Mouse (Mus musculus) intestine, postnatal 0 days (tissue): ENCODE results near the gene Map9. TPM values are rescaled to one million over a fixed set of nuclear protein-coding genes. Genes with fewer than 3 reads are reported as not detected.

ENCODE experiments used
- ATAC-seq: fragments of 200-750 bp; cut with Nextera tagmentation; 2 replicates; pipeline ENCODE4 v1.8.0; 2017; ENCODE audit warnings: mild to moderate bottlenecking, moderate TSS enrichment, moderate library complexity
- H3K27ac ChIP-seq: fragments of 300-500 bp; sonication (generic); 2 replicates; pipeline ENCODE4 v1.5.1; 2014; ENCODE audit warnings: mild to moderate bottlenecking, low read depth, low read length, moderate library complexity
- H3K27me3 ChIP-seq: fragments of 300-500 bp; sonication (generic); replicated peaks from 2 replicates; pipeline ENCODE4 v1.6.1; 2014; ENCODE audit warnings: low read length, mixed read lengths; ENCODE audit not compliant: control insufficient read depth, insufficient read depth
- H3K36me3 ChIP-seq: fragments of 300-500 bp; sonication (generic); 2 replicates; pipeline ENCODE4 v1.6.1; 2014; ENCODE audit warnings: mild to moderate bottlenecking, moderate library complexity; ENCODE audit not compliant: control insufficient read depth, insufficient read depth
- H3K4me1 ChIP-seq: fragments of 300-500 bp; sonication (generic); replicated peaks from 2 replicates; pipeline ENCODE4 v1.6.1; 2014; ENCODE audit warnings: antibody characterized with exemption, low read length, mixed read lengths; ENCODE audit not compliant: control insufficient read depth, insufficient read depth
- H3K4me2 ChIP-seq: fragments of 300-500 bp; sonication (generic); replicated peaks from 2 replicates; pipeline ENCODE4 v1.6.1; 2014; ENCODE audit warnings: low read depth, mild to moderate bottlenecking, moderate library complexity
- H3K4me3 ChIP-seq: fragments of 300-500 bp; sonication (generic); 2 replicates; pipeline ENCODE4 v1.5.1; 2014; ENCODE audit warnings: low read depth, low read length
- H3K9ac ChIP-seq: fragments of 300-500 bp; sonication (generic); 2 replicates; pipeline ENCODE4 v1.6.1; 2014; ENCODE audit warnings: mild to moderate bottlenecking, low read depth, low read length
- H3K9me3 ChIP-seq: fragments of 300-500 bp; sonication (generic); 2 replicates; pipeline ENCODE4 v1.6.1; 2016; ENCODE audit warnings: mixed run types; ENCODE audit not compliant: control insufficient read depth
- CTCF ChIP-seq: sonication (generic); IDR thresholded peaks from 2 replicates; pipeline ENCODE4 v1.5.1; 2016; ENCODE audit warnings: low read depth, mild to moderate bottlenecking, control low read depth, antibody characterized with exemption, moderate library complexity
- WGBS: fragments of 180-500 bp; shearing (Covaris S2); extraction: QIAGEN DNeasy Blood & Tissue Kit; methylation state at CpG from one replicate; pipeline ENCODE4 v1.1.7; 2014; 5-methylcytosine and 5-hydroxymethylcytosine counted together
- polyA plus RNA-seq: library from polyadenylated mRNA; unstranded; fragments of >200 nt; fragmentation: Nextera tagmentation; extraction: Ambion mirVana; gene quantifications from 2 replicates; pipeline ENCODE4 v1.2.1, GENCODE M21; 2015

Gene Map9
- polyA plus RNA-seq, 1 experiment from 2014 or later: 2.2 TPM

DNA sequence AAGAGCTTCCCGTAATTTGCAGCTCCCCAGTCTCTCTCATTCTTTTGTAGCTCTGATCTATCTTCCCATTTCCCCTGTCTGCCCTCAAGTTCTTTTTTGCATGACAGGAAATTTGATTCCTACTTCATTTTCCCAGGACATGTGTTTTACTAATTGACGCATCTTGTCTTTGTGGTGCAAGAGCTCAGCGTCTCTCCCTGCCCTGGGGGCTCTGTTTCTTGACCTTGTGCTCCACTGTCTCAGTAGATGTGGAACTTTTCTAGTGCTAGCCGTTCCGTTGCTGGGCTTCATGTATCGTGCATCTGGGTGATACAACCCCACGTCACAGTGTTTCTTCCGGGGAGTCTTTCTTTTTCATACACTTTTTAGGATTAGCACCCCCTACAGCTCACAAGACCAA lies 27.2 kb downstream of the Map9 start:
- no peak overlapping the region for H3K4me2 ChIP-seq
- no peak overlapping the region for H3K9ac ChIP-seq
- no peak overlapping the region for H3K4me3 ChIP-seq
- no peak overlapping the region for H3K27ac ChIP-seq
- H3K9me3 ChIP-seq: no peaks in the 10 kb centered on the region
- H3K36me3 ChIP-seq: no peaks in the 10 kb centered on the region; the same call in 1 of the 2 replicates
- ATAC-seq: no peak
- WGBS: 82% methylated on average over 8 of the region's 8 CpGs
- TF ChIP-seq CTCF: no peak
- no peaks in the 10 kb centered on the region for H3K27me3 ChIP-seq
- no peaks in the 10 kb centered on the region for H3K4me1 ChIP-seq

DNA sequence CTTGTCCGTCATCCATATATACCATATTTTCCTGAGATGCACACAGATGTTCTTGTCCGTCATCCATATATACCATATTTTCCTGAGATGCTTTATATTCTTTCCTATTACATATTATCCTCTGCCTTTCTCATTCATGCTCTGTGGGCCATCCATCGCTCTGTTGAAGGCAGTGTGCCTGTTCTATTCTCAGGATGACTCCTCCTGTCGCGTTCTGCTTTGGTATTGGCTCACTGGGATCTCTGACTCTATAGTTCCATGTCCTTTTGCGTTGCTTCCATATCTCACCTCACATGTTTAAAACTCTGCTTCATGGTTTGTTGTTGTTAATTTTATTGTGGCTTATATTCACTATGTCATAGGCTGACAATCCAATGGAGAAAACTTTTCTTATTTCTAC lies 48.0 kb downstream of the Map9 start:
- no peak overlapping the region for H3K4me3 ChIP-seq
- H3K4me1 ChIP-seq: no peaks in the 10 kb centered on the region
- no peaks in the 10 kb centered on the region for H3K36me3 ChIP-seq
- H3K4me2 ChIP-seq: no peak overlapping the region
- ATAC-seq: no peak
- H3K9ac ChIP-seq: no peak overlapping the region
- TF ChIP-seq CTCF: no peak
- WGBS: 82% methylated on average over 6 of the region's 6 CpGs
- no peaks in the 10 kb centered on the region for H3K9me3 ChIP-seq
- H3K27me3 ChIP-seq: no peaks in the 10 kb centered on the region
- no peak overlapping the region for H3K27ac ChIP-seq

DNA sequence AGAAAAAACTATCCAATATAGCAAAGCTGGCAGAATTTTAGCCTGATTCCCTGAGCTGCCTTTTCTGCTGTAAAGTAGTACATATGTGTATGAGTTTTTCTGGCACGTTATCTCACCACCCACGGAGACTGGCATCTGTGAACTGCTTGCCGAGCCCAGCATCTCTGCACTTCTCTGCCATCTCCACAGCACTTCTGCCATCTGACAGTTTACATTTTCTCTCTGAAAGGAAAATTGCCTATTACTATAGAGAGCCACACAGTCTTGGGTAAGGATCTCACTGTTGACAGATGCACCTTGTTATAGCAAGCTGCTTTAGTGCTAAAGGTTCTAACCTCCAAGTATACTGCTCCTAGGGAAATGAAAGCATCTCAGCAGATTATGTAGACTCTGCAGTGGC lies 48.5 kb downstream of the Map9 start:
- no peaks in the 10 kb centered on the region for H3K4me1 ChIP-seq
- 80% methylated on average over 3 of the region's 3 CpGs for WGBS

DNA sequence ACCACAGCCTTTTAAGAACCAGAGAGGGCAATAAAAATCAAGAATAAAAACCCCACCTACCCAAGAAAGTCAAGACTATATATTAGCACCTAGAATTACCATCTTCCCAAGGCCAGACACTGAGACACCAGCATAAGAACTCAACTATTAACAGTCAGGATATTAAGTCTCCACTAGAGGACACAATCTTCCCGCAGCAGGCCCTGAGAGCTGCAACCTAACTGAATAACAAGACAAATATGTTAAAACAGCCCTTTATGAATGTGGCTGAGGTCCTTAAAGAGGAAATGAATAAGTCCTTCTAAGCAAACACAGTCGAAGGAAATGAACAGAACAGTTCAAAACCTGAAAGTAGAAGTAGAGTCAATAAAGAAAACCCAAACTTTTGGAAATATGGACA lies 49.6 kb downstream of the Map9 start:
- peak; percentile 62 for TF ChIP-seq CTCF
- no peaks in the 10 kb centered on the region for H3K27me3 ChIP-seq
- H3K4me3 ChIP-seq: no peak overlapping the region
- no peak overlapping the region for H3K27ac ChIP-seq
- no peak for ATAC-seq
- H3K4me1 ChIP-seq: no peaks in the 10 kb centered on the region
- no peak overlapping the region for H3K9ac ChIP-seq
- H3K36me3 ChIP-seq: no peaks in the 10 kb centered on the region
- no peaks in the 10 kb centered on the region for H3K9me3 ChIP-seq
- no peak overlapping the region for H3K4me2 ChIP-seq
- 56% methylated on average over 2 of the region's 2 CpGs for WGBS

More for the DNA sequence above, 48.5 kb downstream of the Map9 start:
- no peak for ATAC-seq
- H3K9ac ChIP-seq: no peak overlapping the region
- no peak overlapping the region for H3K27ac ChIP-seq
- H3K27me3 ChIP-seq: no peaks in the 10 kb centered on the region
- H3K4me2 ChIP-seq: no peak overlapping the region
- no peak for TF ChIP-seq CTCF
- no peaks in the 10 kb centered on the region for H3K9me3 ChIP-seq
- no peak overlapping the region for H3K4me3 ChIP-seq
- no peaks in the 10 kb centered on the region for H3K36me3 ChIP-seq

DNA sequence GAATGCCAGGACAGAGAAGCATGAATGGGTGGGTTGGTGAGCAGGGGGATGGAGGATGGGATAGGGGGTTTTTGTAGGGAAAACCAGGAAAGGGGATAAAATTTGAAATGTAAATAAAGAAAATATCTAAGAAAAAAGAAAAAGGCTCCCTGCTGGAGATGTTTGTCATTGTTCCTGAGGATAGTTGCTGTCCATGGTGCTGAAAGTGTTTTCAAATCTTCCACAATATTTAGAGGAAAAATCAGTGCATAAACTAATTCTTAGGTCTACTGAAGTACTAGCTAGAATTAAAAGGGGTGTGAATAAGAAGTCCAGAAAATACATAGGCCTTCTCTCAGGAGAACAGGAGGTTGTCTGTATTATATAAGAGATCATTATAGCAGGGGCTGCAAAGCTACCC lies 54.6 kb downstream of the Map9 start:
- no peak overlapping the region for H3K4me2 ChIP-seq
- no peak for ATAC-seq
- no peaks in the 10 kb centered on the region for H3K4me1 ChIP-seq
- H3K27ac ChIP-seq: no peak overlapping the region
- no peak overlapping the region for H3K9ac ChIP-seq
- peak; percentile 30; the same call in 1 of the 2 replicates for TF ChIP-seq CTCF
- H3K27me3 ChIP-seq: no peaks in the 10 kb centered on the region
- no peak overlapping the region for H3K4me3 ChIP-seq
- no peaks in the 10 kb centered on the region for H3K36me3 ChIP-seq
- no peaks in the 10 kb centered on the region for H3K9me3 ChIP-seq

- no peaks in the 10 kb centered on the region for H3K27me3 ChIP-seq
- no peak for TF ChIP-seq CTCF
- no peak overlapping the region for H3K4me3 ChIP-seq
- no peaks in the 10 kb centered on the region for H3K36me3 ChIP-seq
- H3K27ac ChIP-seq: no peak overlapping the region
- H3K9ac ChIP-seq: no peak overlapping the region
- ATAC-seq: no peak
- H3K4me1 ChIP-seq: no peaks in the 10 kb centered on the region
- H3K4me2 ChIP-seq: no peak overlapping the region
- H3K9me3 ChIP-seq: no peaks in the 10 kb centered on the region
- WGBS: 86% methylated on average over 3 of the region's 3 CpGs
Observed at GRCm38 (mm10) chr3:82417958-82418357, 60.1 kb downstream of the Map9 start.

DNA sequence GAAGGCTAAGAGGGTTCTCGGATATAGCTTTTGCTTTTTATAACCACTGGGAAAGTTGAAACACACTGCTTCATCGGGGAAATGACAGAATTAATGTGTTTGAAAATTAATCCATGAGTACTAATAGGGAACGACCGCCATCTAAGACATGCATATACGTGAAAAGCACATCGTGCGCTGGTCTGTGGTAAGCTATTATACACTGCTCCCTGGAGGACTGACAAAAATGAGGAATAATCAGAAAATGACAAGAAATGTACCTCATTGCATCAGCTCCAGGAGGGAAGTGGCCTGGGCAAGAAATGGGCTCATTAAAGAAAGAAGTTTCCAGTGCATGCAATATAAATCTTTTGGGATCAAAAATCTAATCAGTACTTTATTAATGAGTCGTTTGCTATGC lies 77.5 kb downstream of the Map9 start:
- no peak for TF ChIP-seq CTCF
- H3K9me3 ChIP-seq: no peaks in the 10 kb centered on the region
- H3K27ac ChIP-seq: no peak overlapping the region
- no peak overlapping the region for H3K9ac ChIP-seq
- no peaks in the 10 kb centered on the region for H3K36me3 ChIP-seq
- ATAC-seq: no peak
- no peaks in the 10 kb centered on the region for H3K27me3 ChIP-seq
- no peak overlapping the region for H3K4me2 ChIP-seq
- no peaks in the 10 kb centered on the region for H3K4me1 ChIP-seq
- no peak overlapping the region for H3K4me3 ChIP-seq
- WGBS: 88% methylated on average over 8 of the region's 8 CpGs
